Mouse (Mus musculus) midbrain, embryonic 10.5 days (tissue): ENCODE results near the gene Srxn1. TPM values are rescaled to one million over a fixed set of nuclear protein-coding genes. Genes with fewer than 3 reads are reported as not detected.

Source experiments
- DNase-seq: peaks from one replicate; pipeline ENCODE4 v3.0.0-alpha.2; 2017; ENCODE audit warnings: low spot score
- H3K27ac ChIP-seq: fragments of 300-500 bp; sonication (generic); replicated peaks from 2 replicates; pipeline ENCODE4 v1.5.1; 2016; ENCODE audit warnings: mild to moderate bottlenecking
- H3K27me3 ChIP-seq: fragments of 300-500 bp; sonication (generic); 2 replicates; pipeline ENCODE4 v1.6.1; 2016; ENCODE audit warnings: low read depth, mild to moderate bottlenecking; ENCODE audit not compliant: poor library complexity, severe bottlenecking
- H3K36me3 ChIP-seq: fragments of 300-500 bp; sonication (generic); 2 replicates; pipeline ENCODE4 v1.6.1; 2016; ENCODE audit warnings: mild to moderate bottlenecking, moderate library complexity
- H3K4me1 ChIP-seq: fragments of 300-500 bp; sonication (generic); 2 replicates; pipeline ENCODE4 v1.6.1; 2016
- H3K4me3 ChIP-seq: fragments of 300-500 bp; sonication (generic); 2 replicates; pipeline ENCODE4 v1.5.1; 2016; ENCODE audit warnings: mild to moderate bottlenecking, moderate library complexity
- H3K9me3 ChIP-seq: fragments of 300-500 bp; sonication (generic); replicated peaks from 2 replicates; pipeline ENCODE4 v1.6.1; 2016; ENCODE audit warnings: mild to moderate bottlenecking
- WGBS: fragments of 180-500 bp; shearing (Covaris S2); methylation state at CpG from one replicate; pipeline ENCODE4 v1.1.7; 2016; 5-methylcytosine and 5-hydroxymethylcytosine counted together
- polyA plus RNA-seq: library from polyadenylated mRNA; unstranded; fragments of >200 nt; fragmentation: Nextera tagmentation; extraction: Ambion mirVana; gene quantifications from 2 replicates; pipeline ENCODE4 v1.2.1, GENCODE M21; 2016

The Srxn1 gene
- polyA plus RNA-seq, 1 experiment from 2014 or later, result 14.8 TPM

DNA sequence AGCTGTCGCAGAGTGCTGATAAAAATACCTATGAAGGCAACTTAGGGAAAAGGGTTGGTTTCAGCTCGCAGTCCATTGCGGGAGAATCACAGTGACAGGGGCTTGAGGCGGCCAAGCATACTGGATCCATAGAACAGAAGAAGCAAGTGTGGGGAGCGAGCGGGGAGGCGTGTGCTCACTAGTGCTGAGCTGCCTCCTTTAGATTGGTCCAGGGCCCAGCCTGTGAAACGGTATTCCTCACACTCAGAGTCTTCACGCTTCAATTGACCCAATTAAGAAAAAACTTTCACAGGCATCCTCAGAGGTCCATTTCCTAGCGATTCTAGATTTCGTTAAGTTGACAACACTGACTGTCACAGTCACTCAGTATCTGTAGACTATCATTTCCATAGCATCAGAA is 35.6 kb downstream of the Srxn1 start:
- Histone ChIP-seq H3K27ac (no peak overlapping the region), H3K9me3 (no peaks in the 10 kb centered on the region), H3K4me3 (no peak overlapping the region), H3K27me3 (peaks cover 69% of the 10 kb centered on the region), H3K4me1 (peaks cover 30% of the 10 kb centered on the region), H3K36me3 (no peaks in the 10 kb centered on the region)
- 36% methylated on average over 11 of the region's 11 CpGs for WGBS
- DNase-seq, result no peak

DNA sequence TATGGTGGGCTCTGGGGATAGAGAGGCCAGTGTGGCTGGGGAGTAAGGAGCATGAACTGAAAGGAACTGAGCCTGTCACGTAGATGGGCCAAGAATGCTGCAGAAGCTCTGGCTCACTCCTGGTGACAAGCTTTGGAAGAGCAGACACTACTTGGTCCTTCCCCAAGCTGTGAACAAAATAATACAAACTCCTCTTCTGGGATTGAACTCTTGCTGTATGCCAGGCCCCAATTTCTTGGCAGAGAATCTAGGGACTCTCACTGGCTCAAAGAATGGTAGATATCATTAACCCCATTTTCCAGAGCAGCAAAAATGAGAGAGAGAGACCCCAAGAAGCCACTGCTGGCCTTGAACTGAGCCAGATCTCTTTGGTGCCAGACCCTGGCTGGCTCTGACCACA is 36.2 kb downstream of the Srxn1 start:
- Histone ChIP-seq H3K9me3 (no peaks in the 10 kb centered on the region), H3K4me3 (peak overlapping the region; percentile 59), H3K27me3 (peaks cover 74% of the 10 kb centered on the region), H3K4me1 (peaks cover 30% of the 10 kb centered on the region), H3K36me3 (no peaks in the 10 kb centered on the region), H3K27ac (peak overlapping the region; percentile 35; the same call in 1 of the 2 replicates)
- WGBS, result 24% methylated on average over 1 of the region's 1 CpGs
- DNase-seq, result no peak

DNA sequence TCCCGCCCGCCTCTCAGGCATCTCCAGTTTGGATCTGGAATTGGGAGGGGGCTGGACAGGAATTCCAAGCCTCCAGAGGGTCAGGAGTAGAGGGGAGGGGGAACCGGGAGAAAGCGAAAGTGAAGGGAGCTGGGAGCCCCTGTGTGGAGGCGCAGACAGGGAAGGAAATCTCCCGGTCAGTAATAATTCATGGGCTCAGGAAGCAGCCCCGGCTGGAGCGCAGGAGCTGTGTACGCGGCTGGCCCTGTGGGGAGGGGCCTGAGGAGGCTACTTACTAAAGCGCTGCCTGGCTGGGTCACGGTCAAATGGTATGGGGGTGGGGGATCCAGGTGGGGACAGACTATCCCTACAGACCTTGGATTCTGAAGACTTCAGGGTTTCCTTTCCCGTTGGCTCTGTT is 36.7 kb downstream of the Srxn1 start:
- DNase-seq, result peak; percentile 64
- peak overlapping the region; percentile 35 for H3K27ac ChIP-seq
- under 1% methylated on average over 13 of the region's 13 CpGs for WGBS
- no peaks in the 10 kb centered on the region for H3K9me3 ChIP-seq
- peak overlapping the region; percentile 59 for H3K4me3 ChIP-seq
- H3K27me3 ChIP-seq, result peaks cover 80% of the 10 kb centered on the region
- H3K4me1 ChIP-seq, result peaks cover 30% of the 10 kb centered on the region
- no peaks in the 10 kb centered on the region for H3K36me3 ChIP-seq

DNA sequence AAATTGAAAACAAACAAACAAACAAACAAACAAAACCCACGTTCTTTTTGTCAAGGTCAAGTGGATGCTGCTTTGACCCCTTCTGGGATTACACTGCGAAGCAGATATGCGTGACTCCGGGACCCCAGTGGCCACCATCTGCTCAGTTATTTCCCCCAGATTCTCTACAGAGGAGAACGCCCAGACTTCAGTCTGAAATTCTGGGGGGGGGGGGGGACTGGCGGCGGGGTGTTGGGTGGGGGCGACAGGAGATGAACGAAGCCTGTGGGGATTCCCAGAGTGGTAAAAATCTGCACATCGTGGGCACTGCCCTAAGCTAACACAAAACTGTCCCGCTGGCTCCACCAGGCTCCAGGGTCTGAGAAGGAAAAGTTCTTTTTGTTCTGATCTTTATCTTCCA is 37.3 kb downstream of the Srxn1 start:
- Histone ChIP-seq H3K4me3 (peak overlapping the region; percentile 59), H3K27ac (no peak overlapping the region), H3K4me1 (peaks cover 30% of the 10 kb centered on the region), H3K9me3 (no peaks in the 10 kb centered on the region), H3K27me3 (peaks cover 84% of the 10 kb centered on the region), H3K36me3 (no peaks in the 10 kb centered on the region)
- 6% methylated on average over 11 of the region's 11 CpGs for WGBS
- DNase-seq, result no peak

DNA sequence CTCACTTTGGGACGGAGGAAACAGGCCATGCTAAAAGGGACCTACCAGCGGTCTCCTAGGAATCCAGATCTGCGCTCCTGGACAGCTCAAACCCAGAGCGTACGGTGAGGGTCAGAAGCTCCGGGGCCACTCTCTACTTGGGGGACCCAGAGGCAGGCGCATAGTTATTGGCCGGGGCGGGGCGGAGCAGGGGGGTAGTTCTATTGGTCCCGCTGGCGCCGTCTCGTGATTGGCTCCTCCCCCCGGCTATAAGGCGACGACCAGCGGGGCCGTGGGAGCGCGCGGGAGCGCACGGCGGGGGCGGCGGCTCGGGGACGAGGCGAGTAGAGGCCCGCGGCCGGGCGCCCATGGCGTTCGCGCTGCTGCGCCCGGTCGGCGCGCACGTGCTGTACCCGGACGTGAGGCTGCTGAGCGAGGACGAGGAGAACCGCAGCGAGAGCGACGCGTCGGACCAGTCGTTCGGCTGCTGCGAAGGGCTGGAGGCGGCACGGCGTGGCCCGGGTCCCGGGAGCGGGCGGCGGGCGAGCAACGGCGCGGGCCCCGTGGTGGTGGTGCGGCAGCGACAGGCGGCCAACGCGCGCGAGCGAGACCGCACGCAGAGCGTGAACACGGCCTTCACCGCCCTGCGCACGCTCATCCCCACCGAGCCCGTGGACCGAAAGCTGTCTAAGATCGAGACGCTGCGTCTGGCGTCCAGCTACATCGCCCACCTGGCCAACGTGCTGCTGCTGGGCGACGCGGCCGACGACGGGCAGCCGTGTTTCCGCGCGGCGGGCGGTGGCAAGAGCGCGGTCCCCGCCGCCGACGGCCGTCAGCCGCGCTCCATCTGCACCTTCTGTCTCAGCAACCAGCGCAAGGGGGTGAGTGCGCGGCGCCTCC is 38.2 kb downstream of the Srxn1 start, which contains the start of gene Tcf15:
TSS of gene Tcf15 (plus strand) at position 283 of the 879 bp plus-strand sequence.
- Histone ChIP-seq H3K36me3 (no peaks in the 10 kb centered on the region), H3K4me1 (peaks cover 30% of the 10 kb centered on the region), H3K9me3 (no peaks in the 10 kb centered on the region), H3K27ac (peak within 1 kb of the TSS; percentile 65), H3K27me3 (peaks cover 91% of the 10 kb centered on the region), H3K4me3 (peak within 1 kb of the TSS; percentile 59)
- WGBS, result under 1% methylated on average over 118 of the region's 118 CpGs
- DNase-seq, result peak; percentile 74

DNA sequence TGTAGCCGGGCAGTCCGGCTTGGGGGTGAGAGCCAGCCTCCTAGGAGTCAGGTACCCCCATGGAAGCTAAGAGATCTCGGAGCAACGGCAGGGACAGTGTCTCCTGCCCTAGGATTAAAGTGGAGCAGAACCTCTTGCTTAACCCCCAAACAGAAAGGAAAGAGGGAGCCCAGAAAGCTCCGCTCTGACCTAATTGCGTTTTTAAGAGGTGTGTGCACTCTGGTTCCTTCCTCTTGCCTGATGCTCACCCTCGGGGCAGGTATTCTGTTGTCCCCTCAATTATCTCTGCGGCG is 38.8 kb downstream of the Srxn1 start:
- peaks cover 30% of the 10 kb centered on the region for H3K4me1 ChIP-seq
- no peak for DNase-seq
- no peaks in the 10 kb centered on the region for H3K36me3 ChIP-seq
- 18% methylated on average over 9 of the region's 9 CpGs for WGBS
- peak overlapping the region; percentile 59 for H3K4me3 ChIP-seq
- no peaks in the 10 kb centered on the region for H3K9me3 ChIP-seq
- H3K27me3 ChIP-seq, result peaks cover 94% of the 10 kb centered on the region
- no peak overlapping the region for H3K27ac ChIP-seq

DNA sequence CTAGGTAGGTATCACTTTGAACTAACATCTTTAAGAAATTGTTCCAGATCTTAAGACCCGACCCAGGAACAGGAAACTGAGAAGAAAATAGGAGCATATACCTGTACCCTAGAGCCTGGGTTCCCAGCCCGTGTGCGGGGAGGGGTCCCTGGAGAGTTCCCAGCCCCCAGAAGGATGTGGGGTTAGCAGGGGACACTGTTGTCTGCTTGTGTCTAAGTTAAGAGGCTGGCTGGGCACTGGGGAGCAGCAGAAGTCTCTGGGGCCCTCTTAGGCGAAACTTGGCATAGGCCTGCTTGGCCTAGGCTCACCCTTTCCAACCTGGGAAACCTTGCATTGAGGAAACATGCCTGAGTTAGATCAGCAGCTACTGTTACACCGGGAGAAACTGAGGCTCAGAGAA is 39.2 kb downstream of the Srxn1 start:
- Histone ChIP-seq H3K9me3 (no peaks in the 10 kb centered on the region), H3K4me3 (0 out of 2 replicates have a peak overlapping the region, but pooled peaks have one; percentile 59), H3K4me1 (peaks cover 29% of the 10 kb centered on the region), H3K27ac (no peak overlapping the region), H3K36me3 (no peaks in the 10 kb centered on the region), H3K27me3 (peaks cover 90% of the 10 kb centered on the region)
- no peak for DNase-seq
- 68% methylated on average over 5 of the region's 5 CpGs for WGBS

DNA sequence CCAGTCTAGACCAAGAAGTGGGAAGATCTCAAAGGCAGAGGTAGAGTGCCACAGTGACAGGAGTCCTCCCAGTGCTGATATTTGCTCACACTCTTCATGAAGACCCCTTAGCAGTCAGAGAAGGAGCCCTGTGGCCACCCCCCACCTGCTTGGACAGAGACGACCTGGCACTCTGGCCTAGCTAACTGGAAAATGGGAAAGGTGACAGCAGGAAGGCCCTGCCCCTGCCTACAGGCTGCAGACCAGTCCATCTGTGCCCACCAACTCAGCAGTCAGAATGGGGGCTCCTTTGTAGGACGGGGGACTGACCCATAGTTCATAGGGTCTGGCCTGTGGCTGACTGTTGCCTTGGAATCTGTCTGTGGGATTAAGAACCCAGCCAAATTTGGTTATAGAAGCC is 40.4 kb downstream of the Srxn1 start:
- H3K4me1 ChIP-seq, result peaks cover 38% of the 10 kb centered on the region
- H3K36me3 ChIP-seq, result no peaks in the 10 kb centered on the region
- 74% methylated on average over 2 of the region's 2 CpGs for WGBS
- peaks cover 78% of the 10 kb centered on the region for H3K27me3 ChIP-seq
- DNase-seq, result no peak
- H3K4me3 ChIP-seq, result no peak overlapping the region
- H3K27ac ChIP-seq, result no peak overlapping the region
- H3K9me3 ChIP-seq, result no peaks in the 10 kb centered on the region

DNA sequence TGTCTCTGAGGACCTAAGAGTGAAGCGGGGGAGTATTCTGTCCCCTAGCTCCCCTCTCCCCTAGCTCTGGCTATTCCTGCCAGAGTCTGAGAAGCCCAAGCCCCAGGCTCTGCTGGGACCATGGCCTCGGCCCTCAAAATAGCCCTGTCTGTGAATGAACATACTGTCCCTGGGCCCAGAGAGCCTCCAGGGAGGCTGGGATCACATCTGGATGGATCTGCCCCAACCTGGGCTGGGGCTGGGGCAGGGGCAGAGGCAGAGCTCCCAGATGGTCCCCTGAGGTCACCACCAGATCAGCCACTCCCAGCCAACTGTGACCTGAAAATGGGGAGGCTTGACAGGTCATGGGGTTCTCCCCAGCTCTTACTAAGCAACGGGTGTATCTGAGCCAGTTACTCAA is 41.8 kb downstream of the Srxn1 start:
- H3K4me3 ChIP-seq, result no peak overlapping the region
- WGBS, result 68% methylated on average over 3 of the region's 3 CpGs
- H3K27ac ChIP-seq, result no peak overlapping the region
- no peaks in the 10 kb centered on the region for H3K9me3 ChIP-seq
- peaks cover 64% of the 10 kb centered on the region for H3K27me3 ChIP-seq
- no peaks in the 10 kb centered on the region for H3K36me3 ChIP-seq
- H3K4me1 ChIP-seq, result peaks cover 31% of the 10 kb centered on the region
- DNase-seq, result no peak

DNA sequence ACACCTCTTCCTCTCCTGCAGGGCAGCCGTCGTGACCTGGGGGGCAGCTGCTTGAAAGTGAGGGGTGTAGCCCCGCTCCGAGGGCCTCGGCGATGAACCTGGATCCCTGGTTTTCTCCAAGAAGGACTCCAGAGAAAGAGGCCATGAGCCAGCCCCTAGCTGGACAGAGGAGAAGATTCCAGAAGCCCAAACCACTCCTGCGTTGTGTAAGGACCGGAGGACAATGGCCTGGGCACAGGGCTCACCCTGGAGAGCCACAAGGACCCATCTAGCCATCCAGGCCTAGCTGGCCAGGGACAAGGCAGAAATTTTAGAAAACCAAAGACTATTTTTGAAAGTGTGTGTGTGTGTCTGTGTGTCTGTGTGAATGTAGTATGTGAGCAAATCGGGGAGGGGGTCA is 43.4 kb downstream of the Srxn1 start:
- 88% methylated on average over 9 of the region's 9 CpGs for WGBS
- H3K27me3 ChIP-seq, result peaks cover 48% of the 10 kb centered on the region
- H3K4me3 ChIP-seq, result no peak overlapping the region
- H3K4me1 ChIP-seq, result peaks cover 21% of the 10 kb centered on the region
- no peaks in the 10 kb centered on the region for H3K9me3 ChIP-seq
- no peaks in the 10 kb centered on the region for H3K36me3 ChIP-seq
- no peak for DNase-seq
- H3K27ac ChIP-seq, result no peak overlapping the region

DNA sequence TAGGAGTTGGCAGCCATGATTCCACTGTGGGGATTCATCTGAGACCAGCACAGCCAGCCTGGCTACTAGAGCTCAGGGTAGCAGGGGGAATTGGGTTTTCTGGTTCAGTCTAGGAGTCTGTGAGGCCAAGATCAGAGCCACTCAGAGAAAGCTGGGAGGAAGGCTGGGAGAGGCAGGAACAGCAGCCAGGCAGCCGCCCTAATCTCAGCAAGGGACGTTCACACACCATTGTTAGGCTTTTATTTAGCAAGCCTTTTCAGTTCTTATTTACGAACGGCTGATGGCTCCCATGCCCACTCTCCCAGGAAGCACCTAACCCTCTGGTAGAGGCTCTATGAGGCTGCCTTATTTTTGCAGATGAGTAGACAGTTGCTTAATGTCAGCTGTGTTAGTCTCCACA is 44.6 kb downstream of the Srxn1 start:
- H3K4me1 ChIP-seq, result peaks cover 17% of the 10 kb centered on the region
- H3K27me3 ChIP-seq, result peaks cover 36% of the 10 kb centered on the region
- peak overlapping the region; percentile 38; the same call in 1 of the 2 replicates for H3K27ac ChIP-seq
- 23% methylated on average over 4 of the region's 4 CpGs for WGBS
- no peak for DNase-seq
- no peaks in the 10 kb centered on the region for H3K9me3 ChIP-seq
- H3K36me3 ChIP-seq, result no peaks in the 10 kb centered on the region
- no peak overlapping the region for H3K4me3 ChIP-seq

DNA sequence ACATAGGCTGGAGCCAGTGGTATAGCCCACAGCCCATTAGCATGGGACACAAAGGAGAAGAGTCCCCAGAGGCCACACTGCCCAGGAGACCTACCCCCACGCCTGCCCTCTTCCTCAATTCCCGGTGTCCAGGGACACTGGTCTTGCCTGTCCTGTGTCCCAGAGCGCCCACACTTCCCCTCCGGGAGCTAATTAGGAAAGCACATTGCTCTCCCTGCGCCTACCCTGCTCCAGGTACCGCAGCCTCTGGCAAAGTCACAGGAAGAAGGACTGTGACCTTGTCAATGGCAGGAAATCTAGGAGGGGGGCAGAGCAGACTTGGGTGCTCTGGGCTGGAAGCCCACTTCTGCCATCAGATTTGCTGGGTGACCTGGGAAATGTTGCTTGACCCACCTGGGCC is 45.1 kb downstream of the Srxn1 start:
- Histone ChIP-seq H3K4me3 (no peak overlapping the region), H3K9me3 (no peaks in the 10 kb centered on the region), H3K36me3 (no peaks in the 10 kb centered on the region), H3K4me1 (peaks cover 18% of the 10 kb centered on the region), H3K27me3 (peaks cover 31% of the 10 kb centered on the region), H3K27ac (peak overlapping the region; percentile 38; the same call in 1 of the 2 replicates)
- no peak for DNase-seq
- WGBS, result 67% methylated on average over 6 of the region's 6 CpGs

DNA sequence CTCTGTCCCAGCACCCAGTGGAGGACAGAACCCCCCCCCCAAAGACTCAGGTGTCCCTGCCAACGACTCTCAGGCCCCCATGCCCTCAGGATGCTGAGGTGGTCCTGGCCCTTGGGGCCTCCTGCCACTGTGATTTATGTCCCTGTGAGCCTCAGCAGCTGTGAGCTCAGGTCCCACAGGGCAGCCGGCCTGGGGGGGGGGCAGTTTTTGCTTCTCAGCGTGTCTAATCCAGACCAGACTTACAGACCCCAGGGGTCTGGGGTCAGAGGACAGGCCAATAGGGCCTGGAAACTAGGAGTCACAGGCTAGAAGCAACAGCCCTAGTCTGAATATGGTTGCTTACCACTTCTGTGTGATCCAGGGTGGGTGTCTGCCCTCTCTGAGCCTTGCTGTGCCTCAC is 48.0 kb downstream of the Srxn1 start:
- Histone ChIP-seq H3K36me3 (no peaks in the 10 kb centered on the region), H3K9me3 (no peaks in the 10 kb centered on the region), H3K27me3 (peaks cover 4% of the 10 kb centered on the region; the same call in 1 of the 2 replicates), H3K4me1 (peaks cover 23% of the 10 kb centered on the region), H3K27ac (no peak overlapping the region; the same call in 1 of the 2 replicates), H3K4me3 (no peak overlapping the region)
- no peak for DNase-seq
- WGBS, result 41% methylated on average over 3 of the region's 3 CpGs
